Mouse (Mus musculus): ENCODE measurements around the gene Tent4b.

Tent4b gene

GRCm38 (mm10) chr8:88301589-88302437 is 102.8 kb downstream of the Tent4b start:
- DNase-seq (ENCODE audit: low spot score): no peak

- DNase-seq (ENCODE audit: low spot score): no peak
Measured at GRCm38 (mm10) chr8:88305814-88306213, 106.8 kb downstream of the Tent4b start.

- DNase-seq (ENCODE audit: low spot score): no peak
Measured at GRCm38 (mm10) chr8:88306511-88306910, 107.5 kb downstream of the Tent4b start.

GRCm38 (mm10) chr8:88307736-88308135 is 108.7 kb downstream of the Tent4b start:
- DNase-seq (ENCODE audit: low spot score): no peak
